Mouse (Mus musculus): ENCODE measurements around the gene Crybb3.

DNA sequence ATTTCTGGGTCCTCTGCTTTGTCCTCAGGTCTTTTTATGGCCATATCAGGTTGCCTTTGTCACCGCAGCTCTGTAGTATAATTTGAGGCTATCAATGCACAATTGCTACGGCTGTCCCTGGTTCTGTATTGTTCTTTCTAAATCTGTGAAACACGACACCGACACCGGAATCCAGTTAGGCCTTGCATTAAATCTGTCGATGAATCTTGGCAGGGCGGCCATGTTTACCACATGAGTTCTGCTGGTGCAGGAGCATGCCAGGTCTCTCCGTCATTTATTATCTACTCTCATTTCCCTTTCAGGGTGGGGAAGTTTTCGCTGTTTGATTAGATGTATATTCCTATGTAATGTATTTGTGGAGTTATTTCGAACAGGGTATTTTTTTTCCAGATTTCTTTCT is 42.3 kb upstream of the Crybb3 start:
- TF ChIP-seq CHD2 (IDR thresholded peaks at IDR 0.05; ENCODE audit: low read depth, low read length), result no peak
- no peak for TF ChIP-seq MAFK (IDR thresholded peaks at IDR 0.05; ENCODE audit: insufficient read depth, low read depth, low read length)
- no peak for TF ChIP-seq HCFC1 (IDR thresholded peaks at IDR 0.05; ENCODE audit: borderline replicate concordance, insufficient read depth, low read length)
- no peak for TF ChIP-seq ZNF384 (IDR thresholded peaks at IDR 0.05; ENCODE audit: low read depth, low read length)

Data from ES-E14 (cell line).